Mouse (Mus musculus): ENCODE results near the gene Pex5. TPM values are rescaled to one million over a fixed set of nuclear protein-coding genes. Genes with fewer than 3 reads are reported as not detected.
"Not testable (repeated sequence)": the region's sequence is repeated elsewhere in the genome, so short reads cannot be mapped to it uniquely, and the experiment has no call there.

Pex5 gene
- polyA plus RNA-seq, 1 experiment, result not detected

DNA sequence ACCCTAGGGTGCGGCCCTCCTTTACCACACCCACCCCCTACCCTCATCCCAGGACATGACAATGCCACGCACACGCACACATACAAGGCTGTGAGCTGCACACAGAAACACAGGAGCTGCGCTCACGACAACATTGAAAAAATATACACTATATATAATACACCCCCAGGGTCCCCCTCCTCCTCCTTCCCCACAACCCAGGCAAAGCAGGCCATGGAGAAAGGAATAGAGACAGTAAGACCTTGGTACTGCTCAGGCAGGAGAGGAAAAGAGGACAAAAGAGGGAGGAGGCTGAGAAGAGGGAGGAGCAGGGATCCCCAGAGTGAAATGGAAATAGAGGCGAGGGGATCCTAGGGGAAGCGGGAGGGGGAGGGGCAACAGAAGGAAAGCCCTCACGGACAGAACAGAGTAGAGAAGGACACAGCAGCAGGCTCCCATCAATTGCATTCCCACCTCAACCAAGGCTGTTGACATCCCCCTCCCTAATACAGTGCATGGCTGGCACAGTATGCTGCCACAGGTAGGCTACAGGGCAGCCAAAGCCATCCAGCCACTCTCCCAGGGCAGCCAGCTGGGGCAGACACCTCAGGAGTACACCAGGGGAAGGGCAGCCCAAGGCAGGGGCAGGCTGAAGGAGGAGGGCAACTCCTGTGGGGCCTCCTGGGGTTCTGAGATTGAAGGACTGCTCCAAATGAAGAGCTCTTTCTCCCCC, 16.1 kb upstream of the Pex5 start:
- WGBS, result 61% methylated on average over 8 of the region's 8 CpGs
- H3K4me3 ChIP-seq (ENCODE audit: insufficient read depth, low read depth, low read length), result no peak overlapping the region
- peaks cover 39% of the 10 kb centered on the region for H3K4me1 ChIP-seq (ENCODE audit: control insufficient read depth, insufficient read depth, low read length)
- TF ChIP-seq POLR2A (IDR thresholded peaks at IDR 0.05; ENCODE audit: insufficient read depth, low read depth, low read length) (no peak), CTCF (IDR thresholded peaks at IDR 0.05; ENCODE audit: insufficient read depth, low read depth, low read length) (no peak)
- H3K27ac ChIP-seq (ENCODE audit: insufficient read depth, low read depth, low read length), result no peak overlapping the region

GRCm38 (mm10) chr6:124430379-124430778, 15.5 kb upstream of the Pex5 start:
- Histone ChIP-seq H3K4me1 (ENCODE audit: control insufficient read depth, insufficient read depth, low read length) (peaks cover 39% of the 10 kb centered on the region), H3K4me3 (ENCODE audit: insufficient read depth, low read depth, low read length) (no peak overlapping the region), H3K27ac (ENCODE audit: insufficient read depth, low read depth, low read length) (no peak overlapping the region)
- TF ChIP-seq CTCF (IDR thresholded peaks at IDR 0.05; ENCODE audit: insufficient read depth, low read depth, low read length) (no peak), POLR2A (IDR thresholded peaks at IDR 0.05; ENCODE audit: insufficient read depth, low read depth, low read length) (no peak)
- 71% methylated on average over 3 of the region's 3 CpGs for WGBS

DNA sequence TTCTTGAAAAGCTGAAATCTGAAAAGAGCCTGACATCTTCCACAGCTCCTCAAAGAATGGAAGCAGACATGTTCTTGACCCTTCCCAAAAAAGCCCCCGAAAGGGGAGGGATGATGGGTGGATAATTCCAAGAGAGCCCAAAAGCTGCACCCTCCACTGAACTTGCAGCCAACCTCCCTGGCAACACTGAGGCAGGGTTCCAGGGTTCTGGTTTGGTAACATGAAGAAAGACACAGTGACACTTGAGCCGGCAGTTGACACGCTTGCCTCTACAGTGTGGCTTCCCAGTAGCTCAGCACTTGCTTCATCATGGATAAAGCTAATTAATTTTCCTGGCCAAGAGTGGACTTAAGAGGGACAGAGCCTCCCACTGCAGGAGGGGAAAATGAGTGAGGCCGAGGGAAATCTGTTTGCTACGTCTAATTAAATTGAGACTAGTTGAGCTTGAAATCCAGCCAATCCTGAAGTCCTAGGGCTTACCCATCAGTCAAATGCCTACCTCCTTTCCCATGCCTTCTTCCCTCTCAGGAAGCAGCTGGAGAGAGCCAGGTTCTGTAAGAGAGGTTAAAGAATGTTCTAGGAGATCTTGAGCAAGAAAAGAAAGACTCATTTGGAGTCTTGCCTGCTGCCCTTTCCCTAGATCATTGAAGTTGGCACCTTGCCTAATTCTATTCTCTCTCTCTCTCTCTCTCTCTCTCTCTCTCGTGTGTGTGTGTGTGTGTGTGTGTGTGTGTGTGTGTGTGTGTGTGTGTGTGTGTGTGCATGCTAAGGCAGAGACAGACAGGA, 13.1 kb upstream of the Pex5 start:
- TF ChIP-seq CTCF (IDR thresholded peaks at IDR 0.05; ENCODE audit: insufficient read depth, low read depth, low read length), result no peak
- TF ChIP-seq POLR2A (IDR thresholded peaks at IDR 0.05; ENCODE audit: insufficient read depth, low read depth, low read length), result no peak
- H3K4me3 ChIP-seq (ENCODE audit: insufficient read depth, low read depth, low read length), result no peak overlapping the region
- H3K4me1 ChIP-seq (ENCODE audit: control insufficient read depth, insufficient read depth, low read length), result peaks cover 31% of the 10 kb centered on the region
- 30% methylated on average over 6 of the region's 6 CpGs for WGBS
- peak overlapping the region; percentile 72 for H3K27ac ChIP-seq (ENCODE audit: insufficient read depth, low read depth, low read length)

- H3K4me3 ChIP-seq (ENCODE audit: insufficient read depth, low read depth, low read length), result no peak overlapping the region
- peak overlapping the region; percentile 72 for H3K27ac ChIP-seq (ENCODE audit: insufficient read depth, low read depth, low read length)
- 38% methylated on average over 7 of the region's 7 CpGs for WGBS
- peaks cover 31% of the 10 kb centered on the region for H3K4me1 ChIP-seq (ENCODE audit: control insufficient read depth, insufficient read depth, low read length)
- TF ChIP-seq POLR2A (IDR thresholded peaks at IDR 0.05; ENCODE audit: insufficient read depth, low read depth, low read length), result no peak
- no peak for TF ChIP-seq CTCF (IDR thresholded peaks at IDR 0.05; ENCODE audit: insufficient read depth, low read depth, low read length)
Observed at GRCm38 (mm10) chr6:124427289-124427688, 12.4 kb upstream of the Pex5 start.

GRCm38 (mm10) chr6:124426604-124427003, 11.7 kb upstream of the Pex5 start:
- 77% methylated on average over 3 of the region's 3 CpGs for WGBS
- TF ChIP-seq CTCF (IDR thresholded peaks at IDR 0.05; ENCODE audit: insufficient read depth, low read depth, low read length) (no peak), POLR2A (IDR thresholded peaks at IDR 0.05; ENCODE audit: insufficient read depth, low read depth, low read length) (no peak)
- H3K4me1 ChIP-seq (ENCODE audit: control insufficient read depth, insufficient read depth, low read length), result peaks cover 26% of the 10 kb centered on the region
- H3K27ac ChIP-seq (ENCODE audit: insufficient read depth, low read depth, low read length), result peak overlapping the region; percentile 51; the same call in 1 of the 2 replicates
- no peak overlapping the region for H3K4me3 ChIP-seq (ENCODE audit: insufficient read depth, low read depth, low read length)

DNA sequence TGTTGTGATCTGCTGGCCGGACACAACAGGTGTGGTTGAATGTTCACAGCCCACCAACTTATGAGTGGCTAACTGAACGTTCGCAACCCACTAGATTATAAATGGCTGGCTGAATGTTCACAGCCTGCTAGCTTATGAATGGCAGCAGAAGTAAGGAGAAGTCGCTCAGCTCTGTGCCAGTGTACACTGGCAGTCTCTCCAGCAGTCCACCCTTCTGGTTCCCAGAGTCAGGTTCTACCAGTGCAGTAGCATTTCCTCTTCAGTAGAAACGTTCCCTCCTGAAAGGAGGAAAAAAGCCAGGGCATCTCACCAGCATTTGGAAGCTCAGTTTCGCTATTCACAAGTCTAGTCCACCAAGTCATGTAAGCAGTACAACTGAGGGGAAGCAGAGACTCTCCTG, 10.7 kb upstream of the Pex5 start:
- TF ChIP-seq POLR2A (IDR thresholded peaks at IDR 0.05; ENCODE audit: insufficient read depth, low read depth, low read length) (no peak), CTCF (IDR thresholded peaks at IDR 0.05; ENCODE audit: insufficient read depth, low read depth, low read length) (no peak)
- peaks cover 16% of the 10 kb centered on the region for H3K4me1 ChIP-seq (ENCODE audit: control insufficient read depth, insufficient read depth, low read length)
- WGBS, result 66% methylated on average over 6 of the region's 6 CpGs
- H3K27ac ChIP-seq (ENCODE audit: insufficient read depth, low read depth, low read length), result no peak overlapping the region
- H3K4me3 ChIP-seq (ENCODE audit: insufficient read depth, low read depth, low read length), result no peak overlapping the region

DNA sequence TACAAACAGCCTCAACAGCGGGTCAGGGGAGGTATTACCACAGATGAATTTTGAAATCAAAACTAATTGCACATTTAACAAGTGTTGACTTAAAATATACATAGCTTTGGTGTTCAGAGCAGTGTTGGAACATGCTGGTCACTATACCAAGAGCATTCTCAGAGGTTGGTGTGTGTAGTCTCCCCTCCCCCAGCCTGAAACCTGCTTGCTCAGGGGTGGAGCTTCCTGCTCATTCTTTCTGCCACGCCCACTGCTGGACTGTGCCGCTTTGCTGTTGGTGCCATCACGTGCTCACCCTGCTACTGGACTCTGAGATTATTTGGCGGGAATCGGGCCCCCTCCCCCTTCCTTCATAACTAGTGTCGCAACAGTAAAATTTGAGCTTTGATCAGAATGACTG, 10.2 kb upstream of the Pex5 start:
- not testable (repeated sequence) for H3K27ac ChIP-seq (ENCODE audit: insufficient read depth, low read depth, low read length); H3K4me3 ChIP-seq (ENCODE audit: insufficient read depth, low read depth, low read length)
- 73% methylated on average over 7 of the region's 7 CpGs for WGBS
- H3K4me1 ChIP-seq (ENCODE audit: control insufficient read depth, insufficient read depth, low read length), result peaks cover 16% of the 10 kb centered on the region

- TF ChIP-seq POLR2A (IDR thresholded peaks at IDR 0.05; ENCODE audit: insufficient read depth, low read depth, low read length) (no peak), CTCF (IDR thresholded peaks at IDR 0.05; ENCODE audit: insufficient read depth, low read depth, low read length) (no peak)
- no peak overlapping the region for H3K4me3 ChIP-seq (ENCODE audit: insufficient read depth, low read depth, low read length)
- H3K27ac ChIP-seq (ENCODE audit: insufficient read depth, low read depth, low read length), result no peak overlapping the region
- peaks cover 11% of the 10 kb centered on the region for H3K4me1 ChIP-seq (ENCODE audit: control insufficient read depth, insufficient read depth, low read length)
- WGBS, result 66% methylated on average over 1 of the region's 1 CpGs
Observed at GRCm38 (mm10) chr6:124424068-124424498, 9.2 kb upstream of the Pex5 start.

DNA sequence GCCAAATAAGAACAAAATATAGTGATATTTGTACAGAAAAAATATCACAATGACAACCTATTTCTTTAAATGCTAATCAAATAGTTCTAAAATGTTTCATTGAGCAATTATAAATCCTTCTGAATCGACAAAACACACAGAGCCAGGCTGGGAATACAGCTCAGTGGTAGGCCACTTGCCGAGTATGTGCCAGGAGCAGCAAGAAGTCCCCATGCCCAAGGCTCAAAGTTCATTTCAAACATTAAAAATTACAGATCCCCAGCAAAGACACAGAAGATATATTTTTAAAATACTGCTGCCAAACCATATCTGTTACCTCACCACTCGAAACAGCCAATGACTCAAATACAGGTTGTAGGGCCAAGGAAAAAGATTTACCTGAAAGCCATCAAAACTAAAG, 3.8 kb upstream of the Pex5 start:
- no peak overlapping the region for H3K4me3 ChIP-seq (ENCODE audit: insufficient read depth, low read depth, low read length)
- 89% methylated on average over 3 of the region's 3 CpGs for WGBS
- H3K27ac ChIP-seq (ENCODE audit: insufficient read depth, low read depth, low read length), result no peak overlapping the region
- H3K4me1 ChIP-seq (ENCODE audit: control insufficient read depth, insufficient read depth, low read length), result no peaks in the 10 kb centered on the region; the same call in 1 of the 2 replicates
- no peak for TF ChIP-seq POLR2A (IDR thresholded peaks at IDR 0.05; ENCODE audit: insufficient read depth, low read depth, low read length)
- no peak for TF ChIP-seq CTCF (IDR thresholded peaks at IDR 0.05; ENCODE audit: insufficient read depth, low read depth, low read length)

Data from olfactory bulb, adult 2 months (tissue).